Mouse (Mus musculus) CH12.LX (cell line): ENCODE measurements around the gene Gatd1.

Source experiments
- CHD2 ChIP-seq: IDR thresholded peaks from 2 replicates; pipeline ENCODE4 v1.6.1; 2011; ENCODE audit warnings: low read length, improper control_type of control experiment
- CTCF ChIP-seq, 2 experiments: IDR thresholded peaks in 1 of 2; conservative IDR thresholded peaks in 1 of 2; 2 replicates each; pipeline ENCODE4 v1.5.1; 2011 to 2012; ENCODE audit warnings: low read depth in 2 of 2, low read length in 2 of 2, improper control_type of control experiment in 1 of 2, inconsistent platforms in 1 of 2, mild to moderate bottlenecking in 1 of 2, moderate library complexity in 1 of 2
- ELF1 ChIP-seq: IDR thresholded peaks from 2 replicates; pipeline ENCODE4 v1.6.1; 2014; ENCODE audit warnings: low read depth, mild to moderate bottlenecking, inconsistent platforms, low read length, improper control_type of control experiment
- EP300 ChIP-seq: IDR thresholded peaks from 2 replicates; pipeline ENCODE4 v1.6.1; 2011; ENCODE audit warnings: low read length, improper control_type of control experiment
- JUND ChIP-seq: conservative IDR thresholded peaks from 2 replicates; pipeline ENCODE4 v1.6.1; 2011; ENCODE audit warnings: low read depth, low read length, improper control_type of control experiment
- MAFK ChIP-seq: IDR thresholded peaks from 2 replicates; pipeline ENCODE4 v1.6.1; 2011; ENCODE audit warnings: low read length, improper control_type of control experiment; ENCODE audit not compliant: insufficient replicate concordance
- MAX ChIP-seq: IDR thresholded peaks from 2 replicates; pipeline ENCODE4 v1.6.1; 2011; ENCODE audit warnings: low read length, improper control_type of control experiment
- MXI1 ChIP-seq: IDR thresholded peaks from 2 replicates; pipeline ENCODE4 v1.6.1; 2011; ENCODE audit warnings: mild to moderate bottlenecking, low read depth, low read length, improper control_type of control experiment
- MYC ChIP-seq: IDR thresholded peaks from 2 replicates; pipeline ENCODE4 v1.6.1; 2011; ENCODE audit warnings: low read depth, mild to moderate bottlenecking, improper control_type of control experiment, low read length
- POLR2A ChIP-seq: IDR thresholded peaks from 2 replicates; pipeline ENCODE4 v1.6.1; 2011; ENCODE audit warnings: low read depth, mild to moderate bottlenecking, improper control_type of control experiment, low read length
- TBP ChIP-seq: conservative IDR thresholded peaks from 2 replicates; pipeline ENCODE4 v1.6.1; 2011; ENCODE audit warnings: low read depth, low read length, improper control_type of control experiment
- TCF12 ChIP-seq: IDR thresholded peaks from 2 replicates; pipeline ENCODE4 v1.6.1; 2014; ENCODE audit warnings: low read depth, mild to moderate bottlenecking, inconsistent platforms, low read length, improper control_type of control experiment

DNA sequence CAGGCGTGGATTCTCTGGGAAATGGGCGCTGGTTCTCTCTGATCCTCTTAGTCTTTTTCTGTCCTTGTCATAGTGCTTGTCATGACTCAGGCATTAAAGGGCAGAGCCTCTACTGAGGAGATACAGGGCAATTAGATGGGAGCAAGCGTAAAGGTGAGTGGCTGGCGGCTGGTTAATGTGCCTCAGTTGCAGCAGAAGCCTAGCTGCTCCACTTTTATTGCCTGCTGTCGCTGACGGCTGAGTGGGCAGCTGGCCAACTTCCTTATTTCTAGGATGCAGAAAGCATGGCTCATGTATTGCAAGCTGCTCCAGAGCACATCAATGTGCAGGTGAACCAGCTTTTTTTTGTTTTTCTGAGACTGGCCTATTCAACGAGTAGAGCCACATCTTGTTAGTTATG lies 5.0 kb upstream of the Gatd1 start:
- TF ChIP-seq CTCF (conservative IDR thresholded peaks at IDR 0.05 in 1 of 2, IDR thresholded peaks at IDR 0.05 in 1 of 2; ENCODE audit: low read depth in 2 of 2, low read length in 2 of 2) (no peak), TBP (no peak), POLR2A (no peak), MAX (no peak), MAFK (no peak), TCF12 (no peak), MYC (no peak), MXI1 (no peak), EP300 (no peak), ELF1 (no peak), CHD2 (no peak), JUND (no peak)
